Mouse (Mus musculus): Measurements from ENCODE around the gene Pum2.
A peak's percentile ranks its signal among the peaks of the same experiment; 100 is the strongest.
"Not testable (repeated sequence)": the region's sequence is repeated elsewhere in the genome, so short reads cannot be mapped to it uniquely, and the experiment has no call there.

Pum2 gene

GRCm38 (mm10) chr12:8673974-8674306 lies at the start of gene Pum2:
TSS of gene Pum2 (plus strand) at chr12:8674134.
- DNase-seq (ENCODE audit: low read depth, low spot score): peak; percentile 89

GRCm38 (mm10) chr12:8629537-8629936 lies 44.4 kb upstream of the Pum2 start:
- DNase-seq (ENCODE audit: low read depth, low spot score): no peak

GRCm38 (mm10) chr12:8631691-8632090 lies 42.2 kb upstream of the Pum2 start:
- no peak for DNase-seq (ENCODE audit: low read depth, low spot score)

GRCm38 (mm10) chr12:8632737-8633365 lies 41.1 kb upstream of the Pum2 start:
- no peak for DNase-seq (ENCODE audit: low read depth, low spot score)

GRCm38 (mm10) chr12:8634306-8634705 lies 39.6 kb upstream of the Pum2 start:
- no peak for DNase-seq (ENCODE audit: low read depth, low spot score)

- no peak for DNase-seq (ENCODE audit: low read depth, low spot score)
Measured at GRCm38 (mm10) chr12:8635546-8635945, 38.4 kb upstream of the Pum2 start.

GRCm38 (mm10) chr12:8636945-8637344 lies 37.0 kb upstream of the Pum2 start:
- DNase-seq (ENCODE audit: low read depth, low spot score): no peak

GRCm38 (mm10) chr12:8638411-8639087 lies 35.4 kb upstream of the Pum2 start:
- peak; percentile 64 for DNase-seq (ENCODE audit: low read depth, low spot score)

GRCm38 (mm10) chr12:8640186-8640585 lies 33.7 kb upstream of the Pum2 start:
- DNase-seq (ENCODE audit: low read depth, low spot score): not testable (repeated sequence)

GRCm38 (mm10) chr12:8640711-8641424 lies 33.1 kb upstream of the Pum2 start:
- DNase-seq (ENCODE audit: low read depth, low spot score): peak; percentile 91

- no peak for DNase-seq (ENCODE audit: low read depth, low spot score)
Measured at GRCm38 (mm10) chr12:8641425-8641735, 32.6 kb upstream of the Pum2 start.

- DNase-seq (ENCODE audit: low read depth, low spot score): not testable (repeated sequence)
Measured at GRCm38 (mm10) chr12:8648211-8648610, 25.7 kb upstream of the Pum2 start.

- DNase-seq (ENCODE audit: low read depth, low spot score): not testable (repeated sequence)
Measured at GRCm38 (mm10) chr12:8650027-8650426, 23.9 kb upstream of the Pum2 start.

GRCm38 (mm10) chr12:8656596-8656995 lies 17.3 kb upstream of the Pum2 start:
- DNase-seq (ENCODE audit: low read depth, low spot score): no peak

- DNase-seq (ENCODE audit: low read depth, low spot score): no peak
Measured at GRCm38 (mm10) chr12:8657116-8657515, 16.8 kb upstream of the Pum2 start.

- no peak for DNase-seq (ENCODE audit: low read depth, low spot score)
Measured at GRCm38 (mm10) chr12:8657629-8658366, 16.1 kb upstream of the Pum2 start.

- no peak for DNase-seq (ENCODE audit: low read depth, low spot score)
Measured at GRCm38 (mm10) chr12:8659406-8660279, 14.3 kb upstream of the Pum2 start.

GRCm38 (mm10) chr12:8661747-8662146 lies 12.2 kb upstream of the Pum2 start:
- DNase-seq (ENCODE audit: low read depth, low spot score): no peak

- DNase-seq (ENCODE audit: low read depth, low spot score): no peak
Measured at GRCm38 (mm10) chr12:8662175-8662574, 11.8 kb upstream of the Pum2 start.

- no peak for DNase-seq (ENCODE audit: low read depth, low spot score)
Measured at GRCm38 (mm10) chr12:8662721-8663120, 11.2 kb upstream of the Pum2 start.
